Mouse (Mus musculus) cerebellum, postnatal 36 days (tissue): ENCODE results near the gene P2ry14.
"Not testable (repeated sequence)": the region's sequence is repeated elsewhere in the genome, so short reads cannot be mapped to it uniquely, and the experiment has no call there.

Experiments used
- DNase-seq, 2 experiments: peaks; one replicate each; pipeline ENCODE4 v3.0.0; 2021 to 2022; ENCODE audit warnings: mixed read lengths in 2 of 2

P2ry14 gene

DNA sequence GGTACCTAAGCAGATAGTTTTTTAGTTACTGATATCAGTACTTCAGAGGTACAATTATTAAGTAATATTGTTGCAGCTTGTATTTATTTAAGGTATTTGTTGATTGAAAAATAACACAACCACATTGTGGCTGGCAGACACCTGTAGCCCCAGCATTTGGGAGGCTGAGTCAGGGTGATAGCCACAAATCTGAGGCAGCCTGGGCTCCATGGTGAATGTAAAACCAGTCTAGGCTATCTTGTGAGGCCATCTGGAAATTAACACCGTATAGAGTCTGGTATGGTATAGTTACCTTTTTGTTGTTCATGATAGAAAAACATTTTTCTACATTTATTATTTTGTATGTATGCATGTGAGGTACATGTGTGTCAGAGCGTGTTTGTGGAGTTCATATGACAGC is 51.3 kb downstream of the P2ry14 start:
- no peak for DNase-seq

DNA sequence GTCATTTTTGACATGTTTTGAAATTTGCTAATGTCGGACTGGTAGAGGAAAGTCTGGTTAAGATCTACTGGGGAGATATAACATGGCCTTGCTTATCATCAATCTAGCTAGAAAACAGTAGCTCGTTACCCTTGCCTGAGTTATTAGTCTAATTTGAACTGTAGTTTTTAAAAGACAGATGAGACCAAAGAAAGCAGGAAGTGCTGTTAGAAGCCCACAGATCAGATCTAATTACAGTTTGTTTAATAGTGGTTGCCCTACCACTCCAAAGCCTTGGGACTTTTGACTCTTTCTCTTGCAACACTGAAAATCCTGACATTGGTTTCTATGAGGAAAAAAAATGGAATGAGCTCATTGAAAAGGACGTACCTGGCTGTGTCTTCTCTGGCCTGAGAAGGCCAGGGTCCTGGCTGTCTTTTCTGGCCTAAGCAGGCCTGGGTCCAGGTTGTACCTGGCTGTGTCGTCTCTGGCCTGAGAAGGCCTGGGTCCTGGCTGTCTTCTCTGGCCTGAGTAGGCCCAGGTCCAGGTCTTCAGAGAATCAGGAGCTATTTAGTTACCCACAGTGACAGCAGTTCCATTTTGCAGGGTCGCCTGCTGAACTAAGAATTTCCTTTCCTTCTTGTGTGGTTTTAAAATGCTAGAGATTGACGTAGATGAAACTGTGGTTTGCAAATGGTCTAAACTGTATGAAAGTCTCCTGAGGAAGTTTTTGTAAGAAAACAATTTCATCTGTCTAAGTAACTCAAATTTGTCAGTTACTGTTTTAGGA is 52.0 kb downstream of the P2ry14 start, which contains the start of gene Gpr171:
Gene Gpr171 (minus strand): TSS at position 604 of the 769 bp plus-strand sequence.
- DNase-seq: no peak

DNA sequence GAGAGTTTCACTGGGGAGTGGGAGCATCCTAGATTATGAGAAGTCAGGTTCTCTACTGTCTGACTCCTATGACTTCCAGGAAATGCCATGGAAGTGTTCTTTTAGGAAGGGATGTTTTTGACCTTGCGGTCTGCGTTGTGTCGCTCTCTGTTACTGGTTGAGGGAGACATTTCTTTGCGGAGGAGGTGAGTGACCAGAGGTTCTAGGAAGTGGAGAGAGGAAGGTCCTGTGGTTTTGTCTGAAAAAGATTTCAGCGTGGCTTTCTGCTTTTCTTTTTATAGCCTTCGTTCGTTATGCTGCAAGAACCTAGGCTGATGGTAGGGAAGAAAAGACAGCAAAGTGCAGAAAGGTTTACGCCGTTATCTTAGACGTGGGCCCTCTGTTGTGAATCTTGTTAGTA is 54.9 kb downstream of the P2ry14 start:
- DNase-seq: no peak

DNA sequence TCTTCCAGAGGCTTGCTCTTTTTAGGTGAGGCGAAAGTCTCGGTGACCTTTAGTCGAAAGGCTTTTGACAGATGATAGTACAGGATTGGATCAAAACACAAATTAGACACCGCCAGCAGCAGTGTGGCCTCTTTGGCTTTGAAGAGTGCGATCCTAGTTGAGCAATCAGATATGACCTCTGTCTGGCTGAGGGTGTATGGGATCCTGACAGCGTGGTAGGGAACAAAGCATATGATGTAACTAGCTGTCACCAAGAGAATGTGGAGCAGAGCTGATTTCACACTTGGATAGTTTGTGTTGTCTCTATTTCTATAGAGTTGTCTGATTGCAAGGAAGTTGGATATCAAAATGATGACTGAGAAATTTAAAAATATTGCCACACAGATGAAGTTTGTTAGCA is 56.0 kb downstream of the P2ry14 start:
- no peak for DNase-seq

DNA sequence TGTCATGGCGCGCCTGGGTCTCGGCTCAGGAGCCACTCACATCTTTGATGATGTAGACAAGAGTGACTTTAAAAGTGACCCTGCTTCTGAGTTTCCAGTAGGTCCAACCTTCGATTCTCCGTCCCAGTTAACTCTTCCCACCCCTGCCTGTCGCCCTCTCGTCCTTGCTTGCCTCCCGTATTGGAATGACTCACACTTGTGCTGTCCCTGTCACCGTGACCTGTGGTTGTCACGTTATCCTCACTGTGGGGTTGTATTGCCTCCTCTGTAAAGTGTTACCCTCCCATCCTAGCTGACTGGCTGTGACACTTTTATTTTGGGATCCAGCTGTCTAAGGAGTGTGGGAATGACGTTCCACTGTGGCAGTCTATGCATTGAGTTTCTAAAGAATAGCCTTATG is 60.7 kb downstream of the P2ry14 start:
- no peak for DNase-seq

DNA sequence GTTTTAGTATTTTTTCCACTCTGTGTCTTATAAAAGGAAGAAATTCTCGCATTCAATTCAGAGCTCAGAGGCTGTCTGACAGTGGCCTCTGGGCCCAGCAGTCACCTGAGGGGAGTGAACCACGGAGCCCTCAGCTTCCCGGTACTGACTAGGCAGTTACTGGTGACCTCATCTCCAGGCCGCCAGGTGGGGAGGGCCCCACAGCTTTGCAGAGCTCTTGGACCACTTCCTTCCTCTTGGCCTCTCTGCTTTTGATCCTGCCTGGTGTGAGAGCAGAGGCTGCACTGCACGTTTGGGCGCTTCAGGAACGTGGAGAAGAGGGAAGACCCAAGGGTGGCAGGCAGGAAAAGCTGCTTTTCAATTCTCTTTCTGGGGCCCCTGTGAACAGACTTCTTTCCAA is 72.5 kb downstream of the P2ry14 start:
- DNase-seq: peak; percentile 26 to 43

DNA sequence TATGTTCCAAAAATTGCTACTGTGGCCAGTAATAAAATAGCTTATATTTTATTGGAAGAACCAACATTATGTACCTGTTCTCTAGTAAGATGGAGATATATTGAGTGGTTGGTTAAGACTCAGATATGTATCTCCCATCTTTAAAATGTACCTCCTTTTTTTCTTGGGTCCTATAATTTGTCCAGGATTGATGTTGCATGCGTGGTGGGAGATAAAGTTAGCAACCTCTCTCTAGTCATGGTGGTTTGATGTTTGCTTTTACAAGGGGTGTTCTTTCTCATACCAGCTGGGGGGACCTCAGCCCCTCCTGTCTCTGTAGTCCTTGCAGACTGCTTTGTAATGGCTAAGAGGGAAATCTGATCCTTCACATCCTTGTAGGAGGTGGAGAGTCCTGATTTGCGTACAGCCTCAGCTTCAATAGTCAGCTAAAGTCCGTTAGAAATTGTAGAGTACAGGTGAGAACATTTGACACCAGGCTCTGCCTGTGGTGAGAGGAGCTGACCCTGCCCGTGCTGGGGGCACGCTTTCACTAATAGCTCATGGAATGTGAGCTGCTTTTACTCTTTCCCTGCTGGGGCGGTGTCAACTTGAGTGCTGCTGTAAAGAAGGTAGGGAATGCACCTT is 73.0 kb downstream of the P2ry14 start:
- no peak for DNase-seq

DNA sequence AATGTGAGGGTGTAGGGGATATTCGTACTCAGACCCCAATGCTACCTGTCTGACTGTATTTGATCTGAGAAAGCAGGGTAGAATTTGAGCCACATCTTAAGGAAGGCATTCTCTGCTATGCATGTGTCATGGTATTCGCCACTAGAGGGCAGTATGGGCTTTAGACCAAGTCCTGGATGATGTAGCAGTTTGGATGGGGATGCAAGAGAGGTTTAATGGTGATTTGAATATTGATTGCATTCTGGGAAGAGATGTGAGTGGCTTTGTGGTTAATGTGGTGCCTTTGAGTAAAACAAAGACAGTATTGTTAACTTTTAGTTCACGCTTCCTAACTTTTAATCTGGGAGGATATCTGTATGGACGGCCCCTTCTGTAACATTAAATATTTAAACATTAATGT is 74.1 kb downstream of the P2ry14 start:
- DNase-seq: peak; percentile 40 to 56

DNA sequence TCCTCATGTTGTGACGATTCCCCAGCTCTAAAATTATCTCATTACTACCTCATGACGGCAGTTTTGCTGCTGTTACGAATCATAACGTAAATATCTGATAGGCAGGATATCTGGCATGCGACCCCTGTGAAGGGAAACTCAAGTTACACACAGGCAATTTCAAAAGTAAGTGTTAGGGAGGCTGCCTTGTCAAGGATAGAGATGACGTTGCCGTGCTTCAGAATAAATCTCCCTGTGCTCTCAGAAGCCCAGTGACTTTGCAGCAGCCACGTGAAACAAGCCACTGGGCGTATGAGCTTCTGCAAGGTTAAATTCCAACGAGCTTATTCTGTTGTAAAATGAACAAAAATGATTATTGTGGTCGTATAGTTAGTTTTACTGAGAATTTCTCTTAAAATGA is 74.8 kb downstream of the P2ry14 start:
- no peak for DNase-seq

DNA sequence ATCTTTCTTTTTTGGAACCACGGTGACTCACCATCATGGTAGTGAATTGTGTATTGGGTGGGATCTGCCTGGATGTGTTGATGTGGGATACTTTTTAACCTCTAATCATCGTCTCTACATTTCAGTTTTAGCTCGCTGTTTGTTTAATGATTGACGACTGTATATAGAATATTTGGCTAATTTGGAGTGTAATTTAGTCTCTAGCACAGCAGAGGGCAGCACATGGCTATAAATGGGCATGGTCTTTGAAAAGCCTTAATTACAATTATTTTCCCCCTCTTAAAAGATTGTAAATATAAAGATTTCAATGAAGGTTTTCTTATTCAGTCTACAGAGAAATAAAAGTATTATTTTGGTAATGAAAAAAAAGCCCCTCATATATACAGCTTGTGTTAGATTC is 76.1 kb downstream of the P2ry14 start:
- no peak for DNase-seq

DNA sequence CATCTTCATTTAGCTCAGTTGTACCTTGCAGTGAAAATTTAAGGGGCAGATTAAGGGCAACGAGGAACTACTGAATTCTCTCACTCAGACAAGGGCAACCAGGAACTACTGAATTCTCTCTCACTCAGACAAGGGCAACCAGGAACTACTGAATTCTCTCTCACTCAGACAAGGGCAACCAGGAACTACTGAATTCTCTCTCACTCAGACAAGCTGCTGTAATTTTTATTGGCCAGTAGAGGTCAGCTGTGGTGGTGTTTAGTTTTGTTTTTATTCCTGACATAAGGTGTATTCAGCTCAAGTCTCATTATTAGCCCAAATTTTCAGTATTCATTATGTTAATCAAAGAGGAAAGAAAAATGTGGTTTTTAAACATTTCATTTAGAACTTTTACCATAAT is 84.3 kb downstream of the P2ry14 start:
- not testable (repeated sequence) for DNase-seq

DNA sequence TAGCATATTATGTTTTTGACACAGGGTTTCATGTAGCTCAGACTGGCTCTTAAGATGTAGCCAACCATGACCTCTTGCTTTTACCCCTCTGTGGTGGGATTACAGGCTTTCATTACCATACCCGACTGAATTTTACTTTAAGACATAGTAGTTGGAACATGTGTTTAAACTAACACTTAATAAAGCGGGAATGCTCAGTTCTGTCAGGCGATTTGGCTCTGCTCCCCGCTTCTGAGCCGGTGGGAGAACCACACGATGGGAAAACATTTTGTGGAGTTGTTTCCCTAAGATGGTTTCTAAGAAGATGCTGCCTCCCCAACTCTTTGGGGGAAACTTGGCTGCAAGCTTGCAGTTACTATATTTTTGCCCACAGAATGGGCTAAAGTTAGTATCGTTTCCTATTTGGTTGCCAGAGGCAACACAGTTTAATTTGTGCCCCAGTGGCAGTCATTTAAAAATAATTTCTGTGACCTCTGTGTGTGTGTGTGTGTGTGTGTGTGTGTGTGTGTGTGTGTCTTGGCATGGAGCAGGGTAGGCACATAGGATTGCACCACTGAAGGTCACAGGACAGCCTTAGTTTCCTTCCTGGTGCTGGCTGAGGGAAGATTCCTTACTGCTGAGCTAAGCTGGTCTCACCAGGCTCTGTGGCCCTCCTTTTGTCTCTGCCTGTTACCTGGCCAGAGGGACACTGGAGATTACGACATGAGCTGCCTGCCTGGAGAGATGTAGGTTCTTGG is 86.7 kb downstream of the P2ry14 start:
- DNase-seq: no peak

DNA sequence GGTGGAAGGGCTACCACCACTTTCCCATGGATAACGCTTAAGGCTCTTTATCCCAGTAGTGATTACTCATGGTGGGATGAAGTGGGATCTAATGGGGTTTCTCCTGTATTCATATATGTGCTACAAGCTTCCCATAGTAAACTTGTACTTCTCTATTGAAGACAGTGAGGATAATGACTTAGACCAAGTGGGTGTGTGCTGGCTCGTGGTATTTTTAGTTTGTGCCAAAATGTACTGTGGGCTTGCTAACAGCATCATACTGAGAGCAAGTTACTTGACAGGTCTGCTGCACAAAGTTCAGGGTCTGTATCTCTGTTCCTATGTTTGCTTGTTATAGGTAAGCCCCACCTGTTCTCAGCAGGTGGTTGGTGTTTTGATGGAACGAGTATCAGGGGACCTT is 87.5 kb downstream of the P2ry14 start:
- DNase-seq: no peak
